Comparison of ENCODE assay signal across 9 mouse cellular contexts in the genomic region with DNA sequence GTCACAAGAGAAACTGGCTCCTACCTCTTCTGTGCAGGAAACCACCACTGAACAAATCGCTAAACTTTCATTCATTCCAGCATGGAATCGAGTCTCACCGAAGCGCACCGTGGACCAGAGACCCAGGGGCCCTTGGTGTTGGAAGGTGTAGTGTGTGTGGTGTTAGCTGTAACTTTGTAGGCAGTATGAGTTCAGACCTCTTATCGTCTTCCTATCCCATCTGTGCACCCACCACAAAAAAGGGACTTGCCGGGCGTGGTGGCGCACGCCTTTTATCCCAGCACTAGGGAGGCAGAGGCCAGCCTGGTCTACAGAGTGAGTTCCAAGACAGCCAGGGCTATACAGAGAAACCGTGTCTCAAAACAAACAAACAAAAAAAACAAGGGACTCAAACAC. TPM values are rescaled to one million over a fixed set of nuclear protein-coding genes. Genes with fewer than 3 reads are reported as not detected.
DNase-seq lines count a peak whose midpoint lies in the region; ATAC-seq and TF ChIP-seq lines count a peak whose summit lies in the region.
"Had no signal": no experiment of that assay in that cellular context is flagged by ENCODE, and none has a peak within 500 bp of the region (broad histone marks: within the 10 kb centered on the region; RNA-seq: fewer than 3 reads in every experiment).

No protein-coding gene starts in this region.

- H3K27me3 ChIP-seq in liver, embryonic 12.5 days (replicated peaks) = no peaks in the 10 kb centered on the region
- H3K27me3 ChIP-seq in stomach, postnatal 0 days (ENCODE audit: control insufficient read depth, insufficient read depth, low read length) = no peaks in the 10 kb centered on the region
- no peaks in the 10 kb centered on the region for H3K27me3 ChIP-seq in midbrain, embryonic 11.5 days (ENCODE audit: control insufficient read depth, insufficient read depth, low read length)

- TF ChIP-seq EP300 in stomach, postnatal 0 days (optimal IDR thresholded peaks at IDR 0.05) = no peak

- H3K36me3 ChIP-seq in liver, embryonic 12.5 days = peaks cover 7% of the 10 kb centered on the region
- H3K36me3 ChIP-seq in stomach, postnatal 0 days (ENCODE audit: control insufficient read depth, insufficient read depth, low read length) = no peaks in the 10 kb centered on the region
- no peaks in the 10 kb centered on the region; the same call in 1 of the 2 replicates for H3K36me3 ChIP-seq in midbrain, embryonic 11.5 days (ENCODE audit: control insufficient read depth, insufficient read depth, low read length)
- H3K36me3 ChIP-seq: hindbrain, embryonic 13.5 days had no signal

- H3K4me1 ChIP-seq in brown adipose tissue, adult 24 weeks (ENCODE audit: control insufficient read depth, insufficient read depth, insufficient read length, low read length) = peaks cover 65% of the 10 kb centered on the region
- peaks cover 98% of the 10 kb centered on the region for H3K4me1 ChIP-seq in liver, embryonic 12.5 days
- H3K4me1 ChIP-seq in stomach, postnatal 0 days (replicated peaks; ENCODE audit: control insufficient read depth, insufficient read depth) = peaks cover 14% of the 10 kb centered on the region; the same call in 1 of the 2 replicates
- peaks cover 33% of the 10 kb centered on the region for H3K4me1 ChIP-seq in midbrain, embryonic 11.5 days (ENCODE audit: control insufficient read depth, insufficient read depth, low read length)

- peak overlapping the region; percentile 46 for H3K4me2 ChIP-seq in liver, embryonic 12.5 days
- no peak overlapping the region for H3K4me2 ChIP-seq in stomach, postnatal 0 days (replicated peaks; ENCODE audit: low read depth)
- no peak overlapping the region for H3K4me2 ChIP-seq in midbrain, embryonic 11.5 days
- H3K4me2 ChIP-seq: hindbrain, embryonic 13.5 days had no signal

- no peak overlapping the region for H3K4me3 ChIP-seq in layer of hippocampus, adult 2 months
- no peak overlapping the region for H3K4me3 ChIP-seq in brown adipose tissue, adult 24 weeks (ENCODE audit: insufficient read depth, low read depth, low read length)
- no peak overlapping the region for H3K4me3 ChIP-seq in liver, embryonic 12.5 days
- H3K4me3 ChIP-seq in stomach, postnatal 0 days (ENCODE audit: low read depth, low read length) = no peak overlapping the region
- no peak overlapping the region for H3K4me3 ChIP-seq in midbrain, embryonic 11.5 days (ENCODE audit: low read depth, low read length)
- H3K4me3 ChIP-seq: hindbrain, embryonic 13.5 days; myocyte had no signal

- DNase-seq in layer of hippocampus, adult 2 months (ENCODE audit: low spot score in 2 of 2) = no peak
- DNase-seq in layer of hippocampus, postnatal 36 days = no peak
- no peak for DNase-seq in stomach, postnatal 0 days (ENCODE audit: low spot score)
- no peak for DNase-seq in gastrocnemius, postnatal 14 days
- DNase-seq in midbrain, embryonic 11.5 days (ENCODE audit: low spot score, missing footprints) = no peak

- no peak for TF ChIP-seq CTCF in layer of hippocampus, adult 2 months (conservative IDR thresholded peaks at IDR 0.05)
- no peak for TF ChIP-seq CTCF in stomach, postnatal 0 days (IDR thresholded peaks at IDR 0.05; ENCODE audit: low read depth)

- H3K9me3 ChIP-seq in liver, embryonic 12.5 days (replicated peaks) = no peaks in the 10 kb centered on the region
- H3K9me3 ChIP-seq in stomach, postnatal 0 days (ENCODE audit: control insufficient read depth, low read length) = no peaks in the 10 kb centered on the region
- no peaks in the 10 kb centered on the region for H3K9me3 ChIP-seq in midbrain, embryonic 11.5 days (ENCODE audit: control insufficient read depth, low read length)
- H3K9me3 ChIP-seq: hindbrain, embryonic 13.5 days had no signal

- intact Hi-C loops in gastrocnemius, postnatal 14 days (cut with DNase I; ENCODE audit: low total_unique reads) = no loop called here

- peak overlapping the region; percentile 50; the same call in 1 of the 2 replicates for H3K9ac ChIP-seq in liver, embryonic 12.5 days
- no peak overlapping the region for H3K9ac ChIP-seq in stomach, postnatal 0 days (ENCODE audit: low read length)
- no peak overlapping the region for H3K9ac ChIP-seq in midbrain, embryonic 11.5 days (ENCODE audit: low read length)
- H3K9ac ChIP-seq: hindbrain, embryonic 13.5 days had no signal

- 33% methylated on average over 11 of the region's 11 CpGs for WGBS in liver, embryonic 12.5 days (ENCODE audit: insufficient replicate concordance)
- 77% methylated on average over 11 of the region's 11 CpGs for WGBS in stomach, postnatal 0 days
- 89% methylated on average over 11 of the region's 11 CpGs for WGBS in midbrain, embryonic 11.5 days

- peak overlapping the region; percentile 32; the same call in 1 of the 2 replicates for H3K27ac ChIP-seq in layer of hippocampus, adult 2 months
- H3K27ac ChIP-seq in brown adipose tissue, adult 24 weeks (replicated peaks; ENCODE audit: low read depth, low read length) = 0 out of 2 replicates have a peak overlapping the region, but pooled peaks have one; percentile 25
- H3K27ac ChIP-seq in liver, embryonic 12.5 days = peak overlapping the region; percentile 72
- H3K27ac ChIP-seq in stomach, postnatal 0 days (replicated peaks) = peak overlapping the region; percentile 49; the same call in 1 of the 2 replicates
- no peak overlapping the region for H3K27ac ChIP-seq in midbrain, embryonic 11.5 days (ENCODE audit: low read depth, low read length)

- peak; percentile 73 for ATAC-seq in liver, embryonic 12.5 days
- no peak for ATAC-seq in stomach, postnatal 0 days (ENCODE audit: low FRiP score, low TSS enrichment)
- ATAC-seq in midbrain, embryonic 11.5 days (ENCODE audit: low FRiP score) = no peak

RNA-seq across cellular contexts. Expression of gene Ccdc88c, which starts 13.7 kb away (rescaled TPM):
- 10 to 100 TPM; 24.3 to 33.7 TPM for total RNA-seq in layer of hippocampus, adult 2 months (2021)
- total RNA-seq in layer of hippocampus, postnatal 36 days (2021) = 10 to 100 TPM; 29.4 to 32.6 TPM
- 2.2 and 4.0 TPM in 2 replicates for polyA plus RNA-seq in brown adipose tissue, adult 24 weeks (2012; ENCODE audit: insufficient read depth, insufficient read length, missing spikeins)
- 8.4 and 9.6 TPM in 2 replicates for polyA plus RNA-seq in liver, embryonic 12.5 days (2016; fragmentation: Nextera tagmentation; extraction: Ambion mirVana)
- polyA plus RNA-seq in stomach, postnatal 0 days (2015; fragmentation: Nextera tagmentation; extraction: Ambion mirVana) = 5.7 and 6.0 TPM in 2 replicates
- total RNA-seq in gastrocnemius, postnatal 14 days (2021) = 10 to 100 TPM; 29.2 to 37.2 TPM
- polyA plus RNA-seq in midbrain, embryonic 11.5 days (2014; fragmentation: Nextera tagmentation; extraction: Ambion mirVana) = 11.0 TPM in 2 replicates
